Mouse (Mus musculus) cerebellum, adult 9-11 months (tissue): Measurements from ENCODE around the gene Gm20388.
A peak's percentile ranks its signal among the peaks of the same experiment; 100 is the strongest.
"Not testable (repeated sequence)": the region's sequence is repeated elsewhere in the genome, so short reads cannot be mapped to it uniquely, and the experiment has no call there.

Experiments
- DNase-seq: peaks from one replicate; pipeline ENCODE4 v3.0.0; 2022

Gm20388 gene

GRCm38 (mm10) chr8:123039376-123040109 is 3128.9 kb downstream of the Gm20388 start:
- peak; percentile 25 for DNase-seq

GRCm38 (mm10) chr8:123040110-123040650 is 3129.5 kb downstream of the Gm20388 start:
- DNase-seq = no peak

GRCm38 (mm10) chr8:123041008-123041773 is 3130.6 kb downstream of the Gm20388 start:
- DNase-seq = peak; percentile 70

DNA sequence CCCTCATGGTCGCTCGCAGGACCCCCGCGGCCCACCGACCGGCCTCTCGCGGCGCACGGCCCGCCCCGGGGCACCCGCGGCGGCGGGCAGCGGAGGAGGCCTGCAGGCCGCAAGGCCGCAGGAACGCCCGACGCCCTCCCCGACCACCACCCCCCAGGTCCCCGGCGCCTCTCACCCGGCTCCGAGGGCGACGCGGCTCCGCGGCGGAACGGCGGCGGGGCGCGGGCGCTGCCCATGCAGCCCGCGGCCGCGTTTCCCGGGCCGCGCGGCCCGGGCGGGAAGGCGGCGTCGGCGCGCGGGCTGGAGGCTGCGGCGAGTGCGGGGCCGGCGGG is 3131.1 kb downstream of the Gm20388 start:
- no peak for DNase-seq

DNA sequence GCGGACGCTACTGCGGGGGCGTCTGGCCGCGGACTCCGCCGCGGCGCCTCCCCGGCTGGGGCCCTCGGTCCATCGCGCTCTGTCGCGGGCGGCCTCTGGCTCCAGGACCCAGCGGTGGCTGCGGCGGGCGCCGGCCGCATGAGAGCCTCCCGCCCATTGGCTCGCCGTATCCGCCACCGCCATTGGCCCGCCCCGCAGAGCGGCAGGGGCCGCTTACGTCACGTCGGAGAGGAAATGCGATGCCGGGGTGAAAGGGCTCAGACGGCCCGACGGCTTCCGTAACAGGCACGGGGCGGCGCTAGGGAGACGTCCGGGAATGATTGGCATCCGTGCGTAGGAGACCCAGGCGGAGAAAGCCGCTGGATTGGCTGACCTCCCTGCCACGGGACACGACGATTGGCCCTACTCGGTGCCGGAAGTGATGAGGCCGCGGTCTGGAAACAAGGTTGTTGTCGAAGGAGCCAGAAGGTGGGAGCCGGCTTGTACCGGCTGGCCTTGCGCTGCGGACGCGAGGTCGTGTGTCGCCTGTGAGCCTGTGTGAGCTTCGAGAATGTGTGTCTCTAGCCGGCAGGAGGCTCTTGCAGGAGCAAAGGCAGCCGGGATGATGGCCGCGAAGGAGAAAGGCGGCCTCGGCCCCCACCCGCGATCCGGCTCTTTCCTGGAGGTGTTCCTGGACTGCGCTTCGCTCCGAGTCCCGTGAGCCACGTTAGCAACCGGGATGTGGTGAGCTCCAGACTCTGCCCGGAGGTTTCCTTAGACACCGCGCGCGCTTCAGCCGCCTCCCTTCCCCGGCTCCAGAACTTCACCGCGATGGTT is 3131.7 kb downstream of the Gm20388 start, which contains the start of gene Ankrd11:
TSS of gene Ankrd11 (minus strand) at position 120 of the 816 bp plus-strand sequence.
- peak; percentile 100 for DNase-seq

- DNase-seq = no peak
Observed at GRCm38 (mm10) chr8:123042974-123043625, 3132.5 kb downstream of the Gm20388 start.

- DNase-seq = no peak
Observed at GRCm38 (mm10) chr8:123043941-123044340, 3133.3 kb downstream of the Gm20388 start.

DNA sequence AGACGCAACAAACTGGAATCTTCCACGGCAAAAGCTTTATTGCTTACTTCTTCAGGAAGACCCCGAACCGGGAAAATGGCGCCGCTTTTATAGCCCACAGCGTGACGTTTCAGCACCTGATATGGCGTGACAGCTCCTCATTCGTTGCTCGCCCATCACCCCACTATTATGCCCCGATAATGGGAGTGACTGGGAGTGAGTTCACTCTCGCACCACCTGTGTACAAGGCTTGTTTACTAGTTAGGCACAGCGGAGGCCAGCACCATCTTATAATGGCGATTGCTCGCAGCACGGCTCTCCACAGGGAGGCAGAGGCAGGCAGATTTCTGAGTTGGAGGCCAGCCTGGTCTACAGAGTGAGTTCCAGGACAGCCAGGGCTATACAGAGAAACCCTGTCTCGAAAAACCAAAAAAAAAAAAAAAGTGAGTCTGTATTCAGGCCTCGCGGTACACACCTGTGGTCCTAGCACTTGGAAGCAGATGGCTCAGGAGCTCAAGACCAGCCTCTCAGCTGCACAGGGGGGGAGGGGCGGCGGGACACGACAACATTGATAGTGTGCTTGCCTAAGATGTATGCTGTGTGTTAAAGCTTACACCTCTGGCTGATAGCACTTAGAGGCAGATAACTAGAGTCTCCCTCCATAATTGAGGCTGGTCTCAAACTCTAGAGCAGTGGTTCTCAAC is 3134.2 kb downstream of the Gm20388 start:
- DNase-seq = not testable (repeated sequence)

DNA sequence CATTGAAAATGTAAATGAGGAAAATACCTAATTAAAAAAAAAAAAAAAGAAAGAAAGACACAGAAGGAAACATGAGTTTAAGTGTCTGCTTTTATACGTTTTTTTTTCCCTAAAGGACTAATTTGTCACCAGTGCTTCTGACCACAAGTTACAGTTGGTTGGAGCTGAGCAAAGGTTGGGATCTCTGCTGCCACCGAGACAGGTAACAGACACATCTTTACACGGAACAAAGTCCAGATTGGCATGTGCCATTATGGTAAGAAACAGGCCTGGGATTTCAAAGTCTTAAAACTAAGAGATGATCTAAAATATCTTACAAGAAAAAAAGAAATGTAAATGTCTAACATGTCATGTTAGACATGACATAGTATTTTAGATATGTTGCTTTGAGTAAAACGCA is 3136.1 kb downstream of the Gm20388 start:
- DNase-seq = no peak

DNA sequence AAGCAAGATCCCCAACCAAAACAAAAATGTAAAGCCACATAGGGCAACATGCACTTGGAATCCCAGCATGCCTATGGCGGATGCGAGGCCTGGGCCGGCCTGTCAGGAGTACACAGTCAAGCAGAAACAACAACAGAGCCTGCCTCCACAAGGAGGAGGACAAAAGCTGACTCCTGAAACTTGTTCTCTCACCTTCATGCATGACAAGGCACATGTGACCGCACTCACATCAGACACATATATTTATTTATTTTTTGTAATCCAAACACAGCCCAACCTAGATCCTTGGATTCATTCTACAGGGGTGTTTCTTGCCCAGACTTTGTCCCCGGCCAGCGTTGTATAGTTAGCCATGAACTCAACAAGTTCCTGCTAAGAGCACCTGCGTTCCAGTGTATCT is 3137.2 kb downstream of the Gm20388 start:
- no peak for DNase-seq

GRCm38 (mm10) chr8:123048402-123048801 is 3137.8 kb downstream of the Gm20388 start:
- DNase-seq = no peak

DNA sequence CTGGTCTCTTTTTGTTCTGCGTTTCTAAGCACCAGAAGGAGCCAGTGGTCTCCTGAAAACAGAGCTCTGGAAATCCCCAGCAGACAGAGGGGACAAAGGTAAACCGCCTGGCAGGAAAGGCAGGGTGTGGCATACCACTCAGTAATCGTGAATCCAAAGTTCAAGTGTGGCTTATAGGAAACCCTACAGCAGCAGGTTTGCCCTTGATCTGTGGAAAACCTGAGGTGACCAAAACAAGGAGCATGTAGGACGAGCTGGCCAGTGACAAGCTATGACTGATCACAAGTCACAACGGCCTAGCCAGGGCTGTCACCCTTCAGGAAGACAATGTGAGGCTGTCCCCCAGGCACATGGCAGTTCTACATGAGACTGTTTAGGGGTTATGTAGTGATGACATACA is 3140.8 kb downstream of the Gm20388 start:
- no peak for DNase-seq

- DNase-seq = no peak
Observed at GRCm38 (mm10) chr8:123062721-123063120, 3152.1 kb downstream of the Gm20388 start, which contains the start of gene Spg7. Gene Spg7 (plus strand): TSS chr8:123062942.

GRCm38 (mm10) chr8:123064072-123064471 is 3153.4 kb downstream of the Gm20388 start:
- DNase-seq = no peak

DNA sequence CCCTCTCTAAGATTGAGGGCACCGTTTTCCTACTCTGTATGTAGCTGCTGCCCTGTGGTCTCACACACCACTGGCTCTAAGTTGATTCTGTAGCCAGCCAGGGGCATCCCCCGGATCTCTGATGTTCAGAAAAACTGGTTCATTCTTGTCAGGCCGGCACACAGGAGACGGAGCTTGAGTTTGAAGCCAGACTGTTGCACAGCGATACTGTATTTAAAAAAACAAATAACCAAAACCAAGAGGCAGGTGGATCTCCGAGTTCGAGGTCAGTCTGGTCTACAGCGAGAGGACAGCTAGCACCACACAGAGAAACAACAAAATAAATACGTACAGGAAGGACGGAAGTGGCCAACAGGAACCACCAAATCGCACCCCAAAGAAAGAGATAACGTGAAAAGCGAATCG is 3154.2 kb downstream of the Gm20388 start:
- no peak for DNase-seq

- peak; percentile 96 for DNase-seq
Observed at GRCm38 (mm10) chr8:123065214-123066100, 3154.8 kb downstream of the Gm20388 start.

DNA sequence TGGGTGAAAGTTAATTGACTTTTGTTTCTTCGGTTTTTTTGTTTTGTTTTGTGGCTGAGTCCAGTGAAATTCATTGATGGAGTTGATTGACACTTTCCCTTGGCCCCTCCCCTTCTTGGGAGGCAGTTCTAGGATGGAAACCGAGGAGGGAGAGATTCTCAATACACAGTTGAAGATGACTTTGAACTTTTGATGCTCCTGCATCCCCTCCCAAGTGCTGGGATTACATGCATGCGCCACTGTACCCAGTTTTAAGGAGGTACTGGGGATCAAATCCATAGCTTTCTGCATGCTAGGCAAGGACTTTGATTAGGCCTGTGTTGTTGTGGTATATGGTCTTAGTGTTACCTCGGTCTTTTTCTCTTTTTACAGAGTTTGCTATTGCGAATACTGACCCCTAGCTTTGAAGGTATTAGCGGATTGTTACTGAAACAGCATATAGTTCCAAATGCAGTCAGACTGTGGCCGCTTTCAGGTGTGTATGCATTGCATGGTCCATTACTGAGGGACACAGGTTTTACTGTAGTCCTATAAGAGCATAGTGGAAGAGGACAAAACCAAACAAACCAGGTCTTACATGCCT is 3155.6 kb downstream of the Gm20388 start:
- DNase-seq = no peak

DNA sequence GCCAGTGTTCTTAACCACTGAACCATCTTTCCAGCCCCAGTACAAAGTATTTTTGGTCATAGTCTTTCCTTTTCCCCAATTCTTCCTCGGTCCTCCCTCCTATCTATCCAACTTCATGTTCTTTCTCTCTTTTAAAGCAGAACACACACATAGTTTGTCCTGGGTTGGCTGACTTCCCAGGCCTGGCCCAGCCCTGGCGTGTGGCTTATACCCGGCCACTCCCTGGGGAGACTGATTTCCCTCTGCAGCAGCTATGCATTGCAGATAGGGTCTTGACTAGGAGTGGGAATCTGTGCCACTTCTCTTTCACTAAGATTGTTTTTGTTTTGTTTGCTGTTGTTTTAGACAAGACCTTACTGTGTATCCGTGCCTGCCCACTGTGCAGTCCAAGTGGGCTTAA is 3160.5 kb downstream of the Gm20388 start:
- DNase-seq = no peak

- no peak for DNase-seq
Observed at GRCm38 (mm10) chr8:123077213-123077612, 3166.6 kb downstream of the Gm20388 start.

- no peak for DNase-seq
Observed at GRCm38 (mm10) chr8:123082993-123083392, 3172.4 kb downstream of the Gm20388 start.
